Mouse (Mus musculus) heart, postnatal 4 days (tissue): Measurements from ENCODE around the gene Ltbp1. TPM values are rescaled to one million over a fixed set of nuclear protein-coding genes. Genes with fewer than 3 reads are reported as not detected.

Experiments used
- DNase-seq: peaks from one replicate; pipeline ENCODE4 v3.0.0; 2021
- total RNA-seq, 2 experiments: library from RNA; stranded (reverse); gene quantifications; 2 replicates each; pipeline ENCODE4 v1.2.3; 2021

Gene Ltbp1
- total RNA-seq, 2 experiments from 2014 or later: 63.8 to 67.0 TPM

GRCm38 (mm10) chr17:75005685-75006680 lies 615 bp downstream of the Ltbp1 start:
- DNase-seq: peak; percentile 68

- DNase-seq: no peak
Measured at GRCm38 (mm10) chr17:75010955-75011354, 5.6 kb downstream of the Ltbp1 start.

GRCm38 (mm10) chr17:75013211-75013610 lies 7.8 kb downstream of the Ltbp1 start:
- DNase-seq: no peak

- peak; percentile 44 for DNase-seq
Measured at GRCm38 (mm10) chr17:75013868-75014267, 8.5 kb downstream of the Ltbp1 start.

GRCm38 (mm10) chr17:75014601-75015356 lies 9.4 kb downstream of the Ltbp1 start:
- peak; percentile 17 for DNase-seq

- no peak for DNase-seq
Measured at GRCm38 (mm10) chr17:75015546-75015945, 10.2 kb downstream of the Ltbp1 start.

- DNase-seq: peak; percentile 53
Measured at GRCm38 (mm10) chr17:75017423-75017822, 12.1 kb downstream of the Ltbp1 start.

GRCm38 (mm10) chr17:75018142-75018541 lies 12.8 kb downstream of the Ltbp1 start:
- no peak for DNase-seq

GRCm38 (mm10) chr17:75020026-75020425 lies 14.7 kb downstream of the Ltbp1 start:
- DNase-seq: no peak

- DNase-seq: no peak
Measured at GRCm38 (mm10) chr17:75020619-75021018, 15.3 kb downstream of the Ltbp1 start.

GRCm38 (mm10) chr17:75027358-75028131 lies 22.2 kb downstream of the Ltbp1 start:
- DNase-seq: peak; percentile 51

- no peak for DNase-seq
Measured at GRCm38 (mm10) chr17:75033356-75033755, 28.0 kb downstream of the Ltbp1 start.

- DNase-seq: no peak
Measured at GRCm38 (mm10) chr17:75033872-75034615, 28.7 kb downstream of the Ltbp1 start.

- no peak for DNase-seq
Measured at GRCm38 (mm10) chr17:75036881-75037280, 31.5 kb downstream of the Ltbp1 start.

- no peak for DNase-seq
Measured at GRCm38 (mm10) chr17:75039017-75039416, 33.6 kb downstream of the Ltbp1 start.

- DNase-seq: no peak
Measured at GRCm38 (mm10) chr17:75049366-75049969, 44.1 kb downstream of the Ltbp1 start.

- no peak for DNase-seq
Measured at GRCm38 (mm10) chr17:75051440-75051925, 46.1 kb downstream of the Ltbp1 start.

- DNase-seq: no peak
Measured at GRCm38 (mm10) chr17:75055235-75055634, 49.9 kb downstream of the Ltbp1 start.

- DNase-seq: no peak
Measured at GRCm38 (mm10) chr17:75055961-75056360, 50.6 kb downstream of the Ltbp1 start.

GRCm38 (mm10) chr17:75056631-75057030 lies 51.3 kb downstream of the Ltbp1 start:
- DNase-seq: no peak

GRCm38 (mm10) chr17:75066340-75066739 lies 61.0 kb downstream of the Ltbp1 start:
- no peak for DNase-seq
